Mouse (Mus musculus) small intestine, adult 10 weeks (tissue): ENCODE data around the gene Obox3. TPM values are rescaled to one million over a fixed set of nuclear protein-coding genes. Genes with fewer than 3 reads are reported as not detected.

Source experiments
- polyA plus RNA-seq: library from polyadenylated mRNA; stranded (reverse); fragments of 350-450 nt; fragmentation: Illumina TruSeq; extraction: RNeasy Lipid Tissue Mini Kit (QIAGEN cat#74804); gene quantifications from one replicate; pipeline ENCODE4 v1.2.3, GENCODE M21; 2014; ENCODE audit warnings: low replicate concordance

Gene Obox3
- polyA plus RNA-seq: not detected

DNA sequence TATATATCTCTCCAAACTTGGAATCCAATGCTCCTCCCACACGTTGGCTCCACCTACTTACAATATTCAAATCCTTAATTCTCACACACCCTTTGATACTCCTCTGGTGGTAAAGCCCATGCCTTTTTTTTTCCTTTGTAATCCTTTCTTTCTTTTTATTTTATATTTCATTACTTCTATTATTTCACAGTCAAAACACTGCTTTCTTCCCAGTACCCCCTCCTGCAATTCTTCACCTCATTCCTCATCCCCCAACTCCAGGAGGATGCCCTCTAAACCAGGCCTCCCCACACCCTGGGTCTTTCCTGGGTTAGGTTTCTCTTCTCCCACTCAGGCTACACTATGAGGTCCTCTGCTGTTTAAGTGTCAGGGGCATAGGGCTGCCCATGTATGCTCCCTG, at the start of gene Obox3:
Gene Obox3, minus strand, starts transcription at position 101 of the 400 bp plus-strand sequence.

Other genes starting within 250 kb of the Obox3 start
- not detected for gene Obox5, start 110.2 kb upstream of the Obox3 start, polyA plus RNA-seq
- not detected for gene Obox6, start 199.8 kb upstream of the Obox3 start, polyA plus RNA-seq
- gene Crx, start 240.1 kb upstream of the Obox3 start, polyA plus RNA-seq: not detected
- not detected for gene Crxos, start 242.7 kb upstream of the Obox3 start, polyA plus RNA-seq